Mouse (Mus musculus) neural tube, embryonic 15.5 days (tissue): ENCODE measurements at regions not wholly inside any gene's neighbourhood (a gene's known extent, or its start where the extent isn't known, plus 50 kb on each side); places are given as distances from the start of the nearest gene placed in this dataset.

ENCODE experiments used
- ATAC-seq: fragments of 200-750 bp; cut with Nextera tagmentation; 2 replicates; pipeline ENCODE4 v1.8.0; 2017; ENCODE audit warnings: mild to moderate bottlenecking, moderate TSS enrichment, moderate library complexity; ENCODE audit not compliant: low FRiP score
- H3K27ac ChIP-seq: fragments of 300-500 bp; sonication (generic); replicated peaks from 2 replicates; pipeline ENCODE4 v1.5.1; 2015; ENCODE audit warnings: mild to moderate bottlenecking, inconsistent platforms
- H3K27me3 ChIP-seq: fragments of 300-500 bp; sonication (generic); replicated peaks from 2 replicates; pipeline ENCODE4 v1.6.1; 2015; ENCODE audit warnings: inconsistent platforms
- H3K36me3 ChIP-seq: fragments of 300-500 bp; sonication (generic); 2 replicates; pipeline ENCODE4 v1.6.1; 2015; ENCODE audit warnings: inconsistent platforms
- H3K4me1 ChIP-seq: fragments of 300-500 bp; sonication (generic); 2 replicates; pipeline ENCODE4 v1.6.1; 2015; ENCODE audit warnings: inconsistent platforms
- H3K4me2 ChIP-seq: fragments of 300-500 bp; sonication (generic); 2 replicates; pipeline ENCODE4 v1.6.1; 2015; ENCODE audit warnings: inconsistent platforms, mild to moderate bottlenecking, moderate library complexity
- H3K4me3 ChIP-seq: fragments of 300-500 bp; sonication (generic); replicated peaks from 2 replicates; pipeline ENCODE4 v1.5.1; 2015; ENCODE audit warnings: mild to moderate bottlenecking, inconsistent platforms
- H3K9ac ChIP-seq: fragments of 300-500 bp; sonication (generic); replicated peaks from 2 replicates; pipeline ENCODE4 v1.6.1; 2015; ENCODE audit warnings: mild to moderate bottlenecking, inconsistent platforms
- H3K9me3 ChIP-seq: fragments of 300-500 bp; sonication (generic); replicated peaks from 2 replicates; pipeline ENCODE4 v1.6.1; 2016; ENCODE audit warnings: inconsistent platforms
- WGBS: fragments of 180-500 bp; shearing (Covaris S2); methylation state at CpG from one replicate; pipeline ENCODE4 v1.1.7; 2015; ENCODE audit warnings: mixed read lengths; 5-methylcytosine and 5-hydroxymethylcytosine counted together

GRCm38 (mm10) chr13:71327802-71328753 is 486.5 kb upstream of the Adamts16 start:
- no peaks in the 10 kb centered on the region for H3K9me3 ChIP-seq
- H3K4me1 ChIP-seq: no peaks in the 10 kb centered on the region
- H3K27ac ChIP-seq: no peak overlapping the region
- H3K27me3 ChIP-seq: no peaks in the 10 kb centered on the region; the same call in 1 of the 2 replicates
- 74% methylated on average over 4 of the region's 4 CpGs for WGBS
- no peak overlapping the region for H3K9ac ChIP-seq
- H3K4me3 ChIP-seq: no peak overlapping the region
- no peaks in the 10 kb centered on the region for H3K36me3 ChIP-seq
- H3K4me2 ChIP-seq: no peak overlapping the region
- no peak for ATAC-seq

- Histone ChIP-seq H3K4me3 (no peak overlapping the region), H3K27me3 (no peaks in the 10 kb centered on the region), H3K4me2 (no peak overlapping the region), H3K9ac (no peak overlapping the region), H3K36me3 (no peaks in the 10 kb centered on the region), H3K4me1 (no peaks in the 10 kb centered on the region), H3K27ac (no peak overlapping the region), H3K9me3 (no peaks in the 10 kb centered on the region)
- ATAC-seq: no peak
- 96% methylated on average over 3 of the region's 3 CpGs for WGBS
These were observed 478.9 kb upstream of the Adamts16 start for GRCm38 (mm10) chr13:71320489-71320888.

GRCm38 (mm10) chr13:71303956-71304355 is 462.3 kb upstream of the Adamts16 start:
- ATAC-seq: no peak
- no peaks in the 10 kb centered on the region for H3K36me3 ChIP-seq
- H3K9me3 ChIP-seq: no peaks in the 10 kb centered on the region
- no peak overlapping the region for H3K4me2 ChIP-seq
- no peaks in the 10 kb centered on the region for H3K4me1 ChIP-seq
- H3K27me3 ChIP-seq: no peaks in the 10 kb centered on the region
- WGBS: 96% methylated on average over 4 of the region's 4 CpGs
- H3K9ac ChIP-seq: no peak overlapping the region
- H3K27ac ChIP-seq: no peak overlapping the region
- no peak overlapping the region for H3K4me3 ChIP-seq

GRCm38 (mm10) chr13:71275991-71276390 is 434.4 kb upstream of the Adamts16 start:
- H3K9me3 ChIP-seq: no peaks in the 10 kb centered on the region
- no peak overlapping the region for H3K27ac ChIP-seq
- no peak overlapping the region for H3K4me2 ChIP-seq
- no peaks in the 10 kb centered on the region for H3K36me3 ChIP-seq
- no peak overlapping the region for H3K9ac ChIP-seq
- ATAC-seq: no peak
- no peak overlapping the region for H3K4me3 ChIP-seq
- WGBS: 92% methylated on average over 2 of the region's 2 CpGs
- no peaks in the 10 kb centered on the region for H3K4me1 ChIP-seq
- H3K27me3 ChIP-seq: no peaks in the 10 kb centered on the region

- 65% methylated on average over 3 of the region's 3 CpGs for WGBS
These were observed 432.5 kb upstream of the Adamts16 start for GRCm38 (mm10) chr13:71274139-71274538.

GRCm38 (mm10) chr13:71273485-71273884 is 431.9 kb upstream of the Adamts16 start:
- Histone ChIP-seq H3K4me3 (no peak overlapping the region), H3K27me3 (no peaks in the 10 kb centered on the region), H3K4me1 (no peaks in the 10 kb centered on the region), H3K36me3 (no peaks in the 10 kb centered on the region), H3K4me2 (no peak overlapping the region), H3K9me3 (no peaks in the 10 kb centered on the region), H3K27ac (no peak overlapping the region), H3K9ac (no peak overlapping the region)
- 87% methylated on average over 5 of the region's 5 CpGs for WGBS
- ATAC-seq: no peak

More at GRCm38 (mm10) chr13:71274139-71274538, 432.5 kb upstream of the Adamts16 start:
- no peak for ATAC-seq
- Histone ChIP-seq H3K27me3 (no peaks in the 10 kb centered on the region), H3K4me2 (no peak overlapping the region), H3K36me3 (no peaks in the 10 kb centered on the region), H3K9me3 (no peaks in the 10 kb centered on the region), H3K4me1 (no peaks in the 10 kb centered on the region), H3K9ac (no peak overlapping the region), H3K4me3 (no peak overlapping the region), H3K27ac (no peak overlapping the region)

GRCm38 (mm10) chr13:71273067-71273466 is 431.5 kb upstream of the Adamts16 start:
- Histone ChIP-seq H3K9ac (no peak overlapping the region), H3K27ac (no peak overlapping the region), H3K4me2 (no peak overlapping the region), H3K27me3 (no peaks in the 10 kb centered on the region), H3K9me3 (no peaks in the 10 kb centered on the region), H3K4me1 (no peaks in the 10 kb centered on the region), H3K4me3 (no peak overlapping the region), H3K36me3 (no peaks in the 10 kb centered on the region)
- WGBS: 76% methylated on average over 1 of the region's 1 CpGs
- no peak for ATAC-seq

- Histone ChIP-seq H3K4me2 (no peak overlapping the region), H3K9me3 (no peaks in the 10 kb centered on the region), H3K36me3 (no peaks in the 10 kb centered on the region), H3K9ac (no peak overlapping the region), H3K4me3 (no peak overlapping the region), H3K27me3 (no peaks in the 10 kb centered on the region), H3K4me1 (no peaks in the 10 kb centered on the region), H3K27ac (no peak overlapping the region)
- no peak for ATAC-seq
- WGBS: 82% methylated on average over 5 of the region's 5 CpGs
These were observed 430.8 kb upstream of the Adamts16 start for GRCm38 (mm10) chr13:71272431-71272830.

- Histone ChIP-seq H3K36me3 (no peaks in the 10 kb centered on the region), H3K4me2 (no peak overlapping the region), H3K27ac (no peak overlapping the region)
These were observed 430.3 kb upstream of the Adamts16 start for GRCm38 (mm10) chr13:71271727-71272418.

GRCm38 (mm10) chr13:71270370-71270769 is 428.8 kb upstream of the Adamts16 start:
- no peak for ATAC-seq
- no peak overlapping the region for H3K4me2 ChIP-seq
- no peaks in the 10 kb centered on the region for H3K27me3 ChIP-seq
- H3K36me3 ChIP-seq: no peaks in the 10 kb centered on the region
- H3K4me3 ChIP-seq: no peak overlapping the region
- H3K9ac ChIP-seq: no peak overlapping the region
- WGBS: 48% methylated on average over 8 of the region's 8 CpGs
- H3K27ac ChIP-seq: no peak overlapping the region
- H3K4me1 ChIP-seq: no peaks in the 10 kb centered on the region
- no peaks in the 10 kb centered on the region for H3K9me3 ChIP-seq

More at GRCm38 (mm10) chr13:71271727-71272418, 430.3 kb upstream of the Adamts16 start:
- H3K27me3 ChIP-seq: no peaks in the 10 kb centered on the region
- 74% methylated on average over 6 of the region's 6 CpGs for WGBS
- ATAC-seq: no peak
- no peaks in the 10 kb centered on the region for H3K4me1 ChIP-seq
- H3K9ac ChIP-seq: no peak overlapping the region
- H3K4me3 ChIP-seq: no peak overlapping the region
- no peaks in the 10 kb centered on the region for H3K9me3 ChIP-seq

- Histone ChIP-seq H3K27me3 (no peaks in the 10 kb centered on the region), H3K9ac (no peak overlapping the region), H3K27ac (no peak overlapping the region), H3K4me2 (no peak overlapping the region), H3K4me3 (no peak overlapping the region), H3K4me1 (no peaks in the 10 kb centered on the region), H3K9me3 (no peaks in the 10 kb centered on the region), H3K36me3 (no peaks in the 10 kb centered on the region)
- ATAC-seq: no peak
- 92% methylated on average over 2 of the region's 2 CpGs for WGBS
These were observed 427.9 kb upstream of the Adamts16 start for GRCm38 (mm10) chr13:71269496-71269895.
